Mouse (Mus musculus) heart, embryonic 14.5 days (tissue): ENCODE results near the gene Tssk6. TPM values are rescaled to one million over a fixed set of nuclear protein-coding genes. Genes with fewer than 3 reads are reported as not detected.

ENCODE experiments used
- ATAC-seq: fragments of 200-750 bp; cut with Nextera tagmentation; 2 replicates; pipeline ENCODE4 v1.8.0; 2017; ENCODE audit warnings: low read depth, moderate TSS enrichment; ENCODE audit not compliant: insufficient number of reproducible peaks, insufficient read depth, low FRiP score
- H3K27ac ChIP-seq, 2 experiments: fragments of 200-500 bp in 1 of 2; fragments of 300-500 bp in 1 of 2; sonication (generic) in 1 of 2; replicated peaks in 1 of 2; 2 replicates each; pipeline ENCODE4 v1.5.1; 2012 to 2014; ENCODE audit warnings: low read depth in 2 of 2, low read length in 2 of 2, control low read depth in 1 of 2, mild to moderate bottlenecking in 1 of 2, mixed read lengths in 1 of 2; ENCODE audit not compliant: control insufficient read depth in 1 of 2, insufficient read depth in 1 of 2
- H3K27me3 ChIP-seq: fragments of 300-500 bp; sonication (generic); 2 replicates; pipeline ENCODE4 v1.6.1; 2014; ENCODE audit warnings: mild to moderate bottlenecking, low read length, control low read depth; ENCODE audit not compliant: control insufficient read depth, insufficient read depth
- H3K36me3 ChIP-seq: fragments of 300-500 bp; sonication (generic); 2 replicates; pipeline ENCODE4 v1.6.1; 2014; ENCODE audit warnings: mild to moderate bottlenecking, control low read depth, low read length, mixed read lengths; ENCODE audit not compliant: control insufficient read depth, insufficient read depth
- H3K4me1 ChIP-seq, 2 experiments: fragments of 200-500 bp in 1 of 2; fragments of 300-500 bp in 1 of 2; sonication (generic) in 1 of 2; 2 replicates each; pipeline ENCODE4 v1.6.1; 2012 to 2014; ENCODE audit warnings: low read length in 2 of 2, control low read depth in 1 of 2, mixed read lengths in 1 of 2; ENCODE audit not compliant: control insufficient read depth in 2 of 2, insufficient read depth in 2 of 2
- H3K4me2 ChIP-seq: fragments of 300-500 bp; sonication (generic); 2 replicates; pipeline ENCODE4 v1.6.1; 2014; ENCODE audit warnings: mild to moderate bottlenecking, low read length
- H3K4me3 ChIP-seq, 2 experiments: fragments of 200-500 bp in 1 of 2; fragments of 300-500 bp in 1 of 2; sonication (generic) in 1 of 2; 2 replicates each; pipeline ENCODE4 v1.5.1; 2012 to 2014; ENCODE audit warnings: low read length in 2 of 2, mild to moderate bottlenecking in 2 of 2, control low read depth in 1 of 2, low read depth in 1 of 2, moderate library complexity in 1 of 2; ENCODE audit not compliant: control insufficient read depth in 1 of 2, insufficient read depth in 1 of 2
- H3K9ac ChIP-seq: fragments of 300-500 bp; sonication (generic); 2 replicates; pipeline ENCODE4 v1.6.1; 2014; ENCODE audit warnings: mild to moderate bottlenecking, low read length
- H3K9me3 ChIP-seq: fragments of 300-500 bp; sonication (generic); 2 replicates; pipeline ENCODE4 v1.6.1; 2016; ENCODE audit warnings: low read length, control low read depth; ENCODE audit not compliant: control insufficient read depth
- WGBS: fragments of 180-500 bp; shearing (Covaris S2); extraction: QIAGEN DNeasy Blood & Tissue Kit; methylation state at CpG from one replicate; pipeline ENCODE4 v1.1.7; 2014; 5-methylcytosine and 5-hydroxymethylcytosine counted together
- polyA plus RNA-seq: library from polyadenylated mRNA; unstranded; fragments of >200 nt; fragmentation: Nextera tagmentation; extraction: Ambion mirVana; gene quantifications from 2 replicates; pipeline ENCODE4 v1.2.1, GENCODE M21; 2014

The Tssk6 gene
- polyA plus RNA-seq, 1 experiment from 2014 or later, result 1.8 TPM

DNA sequence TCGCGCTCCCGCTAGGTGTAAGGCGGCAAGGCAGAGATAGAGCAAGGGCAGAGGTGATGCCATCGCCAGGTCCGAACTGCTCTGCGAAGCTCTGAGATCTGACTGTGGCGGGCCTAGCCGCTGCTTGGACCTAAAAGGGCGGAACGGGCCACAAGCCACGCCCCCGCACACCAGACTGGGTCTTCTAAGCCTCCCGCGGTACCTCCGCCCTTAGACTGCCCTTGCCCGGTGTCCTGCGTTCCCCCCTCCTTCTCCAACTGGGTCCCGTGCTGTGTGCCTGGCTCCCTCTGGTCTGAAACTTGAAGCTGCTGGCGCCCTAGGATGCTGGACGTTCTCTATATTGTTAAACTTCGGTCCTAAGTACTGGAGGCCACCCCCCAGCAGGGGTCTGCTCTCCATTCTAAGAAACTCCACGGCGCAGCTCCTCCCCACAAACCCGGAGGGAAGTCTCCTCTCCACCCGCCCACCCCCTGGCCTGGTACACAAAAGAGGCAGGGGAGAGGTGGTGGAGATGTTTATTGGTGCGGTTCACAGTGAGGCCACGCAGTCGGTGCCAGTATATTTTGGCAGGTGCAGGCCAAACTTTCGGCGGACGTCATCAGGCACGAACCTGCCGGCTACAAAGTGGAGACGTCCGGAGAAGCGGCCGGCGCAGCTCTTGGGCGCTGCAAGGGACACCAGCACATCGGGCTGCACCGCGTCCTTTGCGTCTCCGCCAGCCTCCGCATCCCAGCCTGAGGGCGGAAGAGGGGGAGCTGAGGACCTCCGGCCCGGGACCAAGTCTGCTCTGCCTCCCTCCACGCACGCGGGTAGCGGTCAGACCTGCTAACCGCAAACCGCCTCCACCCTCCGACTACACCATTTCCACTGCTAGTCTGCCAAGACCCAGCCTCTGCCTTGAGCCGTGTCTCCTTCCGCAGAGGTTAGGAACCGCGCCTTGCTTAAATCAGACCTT lies 14.4 kb upstream of the Tssk6 start, which contains the start of gene Cilp2:
Gene Cilp2 (minus strand): TSS at position 399 of the 955 bp plus-strand sequence.
- peak within 1 kb of the TSS; percentile 31; the same call in 1 of the 2 replicates for H3K9ac ChIP-seq
- peaks cover 16 to 34% of the 10 kb centered on the region in 2 experiments; a peak in 3 of 4 replicates for H3K4me1 ChIP-seq
- H3K27me3 ChIP-seq, result peaks cover 80% of the 10 kb centered on the region
- H3K4me3 ChIP-seq, result peak within 1 kb of the TSS; percentile 27 to 37
- H3K9me3 ChIP-seq, result no peaks in the 10 kb centered on the region
- H3K36me3 ChIP-seq, result peaks cover 12% of the 10 kb centered on the region
- peak within 1 kb of the TSS; percentile 67 for H3K4me2 ChIP-seq
- 2% methylated on average over 59 of the region's 60 CpGs for WGBS
- ATAC-seq, result no peak
- H3K27ac ChIP-seq, result 0 out of 4 replicates have a peak within 1 kb of the TSS, but pooled peaks of 1 of the 2 experiments have one; percentile 3

DNA sequence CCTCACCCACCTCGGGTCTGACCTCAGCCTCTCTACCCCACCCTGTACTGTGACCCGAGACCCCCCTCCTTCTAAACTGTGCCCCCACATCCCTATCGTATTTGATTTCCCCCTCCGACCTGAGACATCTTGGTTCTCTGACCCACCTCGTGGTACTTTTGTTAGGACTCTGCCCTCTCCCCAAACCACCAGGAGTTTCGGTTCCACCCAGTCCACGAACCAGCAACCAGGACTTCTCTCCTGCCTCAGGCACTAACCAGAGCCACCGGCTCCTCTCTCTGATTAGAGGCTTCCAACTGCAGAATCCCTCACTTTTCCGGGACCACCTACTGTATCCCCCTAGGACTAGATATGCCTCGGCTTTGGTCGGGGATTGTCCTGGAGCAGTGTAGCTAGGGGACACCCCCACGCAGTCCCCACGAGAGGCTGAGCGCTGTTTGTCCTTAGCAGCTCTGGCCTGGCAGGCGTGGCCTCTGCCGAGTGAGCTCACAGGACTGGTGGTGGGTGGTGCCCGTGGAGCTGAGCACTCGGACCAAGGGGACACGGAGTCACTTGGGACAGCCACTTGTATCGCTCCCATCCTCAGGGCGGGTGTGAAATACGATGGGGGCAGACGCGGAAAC lies 13.6 kb upstream of the Tssk6 start:
- Histone ChIP-seq H3K27me3 (peaks cover 72% of the 10 kb centered on the region), H3K4me1 (peaks cover 16 to 34% of the 10 kb centered on the region in 2 experiments; a peak in 3 of 4 replicates), H3K9ac (peak overlapping the region; percentile 31; the same call in 1 of the 2 replicates), H3K27ac (no peak overlapping the region), H3K4me2 (peak overlapping the region; percentile 67), H3K36me3 (peaks cover 20% of the 10 kb centered on the region), H3K4me3 (peak overlapping the region; percentile 27 to 37), H3K9me3 (no peaks in the 10 kb centered on the region)
- 9% methylated on average over 24 of the region's 24 CpGs for WGBS
- ATAC-seq, result no peak

DNA sequence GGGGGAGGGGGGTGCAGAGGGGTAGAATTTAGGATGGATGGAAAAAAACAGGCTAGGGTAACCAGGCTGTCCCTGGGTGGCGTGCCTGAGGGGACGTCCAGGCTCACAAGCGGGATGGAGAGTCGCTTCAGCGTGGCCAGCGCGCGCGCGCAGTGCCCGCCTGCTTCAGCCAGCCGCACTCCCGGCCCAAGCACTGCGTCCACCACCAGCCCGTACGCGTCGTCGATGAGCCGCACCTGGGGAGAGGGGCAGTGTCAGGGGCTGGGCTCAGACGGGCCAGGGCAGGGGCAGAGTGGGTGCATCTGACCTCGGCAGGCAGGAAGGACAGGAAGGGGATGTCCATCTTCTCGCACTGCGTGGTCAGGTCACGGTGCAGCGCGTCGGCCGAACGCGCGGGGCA lies 13.1 kb upstream of the Tssk6 start:
- H3K4me1 ChIP-seq, result peaks cover 16 to 34% of the 10 kb centered on the region in 2 experiments; a peak in 3 of 4 replicates
- peaks cover 67% of the 10 kb centered on the region for H3K27me3 ChIP-seq
- H3K9ac ChIP-seq, result peak overlapping the region; percentile 31; the same call in 1 of the 2 replicates
- H3K4me2 ChIP-seq, result peak overlapping the region; percentile 67
- H3K9me3 ChIP-seq, result no peaks in the 10 kb centered on the region
- no peak overlapping the region for H3K27ac ChIP-seq
- peak overlapping the region; percentile 27 to 37 for H3K4me3 ChIP-seq
- peaks cover 26% of the 10 kb centered on the region for H3K36me3 ChIP-seq
- WGBS, result 7% methylated on average over 26 of the region's 32 CpGs
- ATAC-seq, result no peak

- H3K9ac ChIP-seq, result no peak overlapping the region
- WGBS, result 51% methylated on average over 19 of the region's 19 CpGs
Observed at GRCm38 (mm10) chr8:69890813-69891241, 11.2 kb upstream of the Tssk6 start.

DNA sequence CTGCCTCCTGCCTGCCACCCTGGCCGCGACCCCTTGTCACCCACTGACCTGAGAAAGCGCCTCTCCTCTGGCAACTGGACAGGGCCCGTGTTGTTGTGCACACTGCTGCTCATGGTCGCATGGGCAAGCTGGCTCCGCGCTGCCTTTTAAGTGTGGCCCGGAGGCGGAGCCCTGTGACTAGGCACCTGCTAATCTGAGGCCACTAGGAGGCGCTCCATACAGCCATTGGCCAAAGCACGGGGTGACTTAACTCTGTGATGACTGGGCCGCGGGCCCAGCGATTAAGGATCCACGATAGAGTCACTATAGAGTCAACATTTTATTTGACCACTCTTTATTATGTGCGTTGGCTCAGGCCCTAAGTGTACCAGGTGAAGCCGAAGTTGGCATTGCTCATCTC lies 8.1 kb upstream of the Tssk6 start:
- no peak overlapping the region for H3K4me2 ChIP-seq
- no peaks in the 10 kb centered on the region for H3K9me3 ChIP-seq
- ATAC-seq, result no peak
- WGBS, result 48% methylated on average over 17 of the region's 17 CpGs
- H3K9ac ChIP-seq, result no peak overlapping the region
- H3K4me1 ChIP-seq, result peaks cover 15 to 41% of the 10 kb centered on the region in 2 experiments
- no peak overlapping the region for H3K27ac ChIP-seq
- H3K36me3 ChIP-seq, result peaks cover 64% of the 10 kb centered on the region
- peaks cover 17% of the 10 kb centered on the region for H3K27me3 ChIP-seq
- no peak overlapping the region for H3K4me3 ChIP-seq

More at GRCm38 (mm10) chr8:69890813-69891241, 11.2 kb upstream of the Tssk6 start:
- Histone ChIP-seq H3K27ac (no peak overlapping the region), H3K36me3 (peaks cover 43% of the 10 kb centered on the region), H3K27me3 (peaks cover 47% of the 10 kb centered on the region), H3K4me2 (no peak overlapping the region), H3K9me3 (no peaks in the 10 kb centered on the region), H3K4me3 (no peak overlapping the region), H3K4me1 (peaks cover 23 to 49% of the 10 kb centered on the region in 2 experiments; a peak in 3 of 4 replicates)
- no peak for ATAC-seq

DNA sequence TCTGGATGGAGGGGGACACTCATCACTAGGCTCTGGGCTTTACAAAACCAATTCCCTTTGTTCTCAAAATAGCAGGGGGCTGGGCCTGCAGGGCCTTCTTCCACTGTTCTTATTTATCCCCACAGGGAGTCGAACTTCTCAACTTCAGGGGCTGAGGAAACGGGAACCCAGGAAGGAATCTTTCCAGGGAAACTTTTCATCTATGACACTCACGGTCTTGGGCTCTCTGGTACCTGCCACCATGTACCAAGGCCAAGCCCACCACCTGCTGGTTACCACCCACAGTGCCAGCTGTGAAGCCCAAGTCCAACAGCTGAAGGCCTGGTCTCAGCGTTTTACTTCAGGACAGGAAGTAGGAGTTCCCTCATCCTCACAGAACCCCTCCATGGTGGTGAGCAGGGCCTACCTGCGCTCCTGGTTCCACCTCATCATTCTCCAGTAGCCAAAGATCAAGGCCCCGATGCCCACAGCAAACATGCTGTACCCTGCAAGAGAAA lies 7.1 kb upstream of the Tssk6 start:
- H3K36me3 ChIP-seq, result peaks cover 64% of the 10 kb centered on the region
- no peak overlapping the region for H3K4me3 ChIP-seq
- H3K4me2 ChIP-seq, result no peak overlapping the region
- H3K27me3 ChIP-seq, result peaks cover 7% of the 10 kb centered on the region
- H3K27ac ChIP-seq, result no peak overlapping the region
- no peak for ATAC-seq
- no peaks in the 10 kb centered on the region for H3K9me3 ChIP-seq
- no peak overlapping the region; the same call in 1 of the 2 replicates for H3K9ac ChIP-seq
- peaks cover 11 to 36% of the 10 kb centered on the region in 2 experiments for H3K4me1 ChIP-seq
- 63% methylated on average over 6 of the region's 6 CpGs for WGBS

- no peak overlapping the region for H3K4me3 ChIP-seq
- no peak overlapping the region for H3K9ac ChIP-seq
- WGBS, result 64% methylated on average over 4 of the region's 4 CpGs
- no peak overlapping the region for H3K4me2 ChIP-seq
- ATAC-seq, result no peak
- H3K36me3 ChIP-seq, result peaks cover 64% of the 10 kb centered on the region
- no peaks in the 10 kb centered on the region for H3K9me3 ChIP-seq
- no peak overlapping the region for H3K27ac ChIP-seq
- no peaks in the 10 kb centered on the region for H3K27me3 ChIP-seq
- H3K4me1 ChIP-seq, result peaks cover 14 to 45% of the 10 kb centered on the region in 2 experiments
Observed at GRCm38 (mm10) chr8:69895772-69896451, 6.1 kb upstream of the Tssk6 start.
